Mouse (Mus musculus): ENCODE measurements around the gene Olfm2. TPM values are rescaled to one million over a fixed set of nuclear protein-coding genes. Genes with fewer than 3 reads are reported as not detected.
A peak's percentile ranks its signal among the peaks of the same experiment; 100 is the strongest.

Olfm2 gene
- polyA plus RNA-seq, 1 experiment, result 4.4 TPM

DNA sequence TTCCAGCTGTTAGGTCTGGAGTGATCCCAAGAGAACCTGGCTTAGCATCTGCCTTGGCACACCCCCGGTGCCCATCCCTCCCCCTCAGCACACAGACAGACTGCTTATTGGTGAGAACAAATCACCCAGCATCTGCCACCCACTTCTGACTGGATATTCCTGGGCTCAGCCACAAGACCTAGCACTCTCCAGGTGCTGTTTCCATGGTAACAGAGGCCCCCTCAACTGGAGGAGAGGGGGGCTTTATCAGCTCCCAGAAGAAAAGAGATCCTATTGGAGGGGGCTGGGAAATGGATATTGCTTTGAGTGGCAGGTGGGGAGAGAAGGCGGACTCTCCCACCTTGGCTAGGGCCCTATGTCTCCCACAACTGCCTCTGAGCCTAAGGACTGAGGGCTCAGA is 82.2 kb downstream of the Olfm2 start:
- Histone ChIP-seq H3K36me3 (ENCODE audit: control insufficient read depth, insufficient read depth, low read length, poor library complexity, severe bottlenecking) (peaks cover 26% of the 10 kb centered on the region), H3K4me1 (ENCODE audit: control insufficient read depth, insufficient read depth, low read length) (peaks cover 6% of the 10 kb centered on the region), H3K4me3 (ENCODE audit: low read depth, low read length) (no peak overlapping the region), H3K9ac (ENCODE audit: low read depth, poor library complexity, severe bottlenecking) (no peak overlapping the region), H3K27me3 (ENCODE audit: control insufficient read depth, insufficient read depth, low read length, poor library complexity, severe bottlenecking) (no peaks in the 10 kb centered on the region), H3K9me3 (replicated peaks; ENCODE audit: control insufficient read depth, insufficient read depth, low read length, poor library complexity, severe bottlenecking) (no peaks in the 10 kb centered on the region), H3K27ac (ENCODE audit: insufficient read depth, low read length) (no peak overlapping the region)
- TF ChIP-seq CTCF (IDR thresholded peaks at IDR 0.05; ENCODE audit: low read depth, low read length), result no peak
- TF ChIP-seq EP300 (IDR thresholded peaks at IDR 0.05; ENCODE audit: insufficient read depth, low read depth, low read length), result no peak
- TF ChIP-seq POLR2A (IDR thresholded peaks at IDR 0.05; ENCODE audit: insufficient read depth, low read length), result no peak

DNA sequence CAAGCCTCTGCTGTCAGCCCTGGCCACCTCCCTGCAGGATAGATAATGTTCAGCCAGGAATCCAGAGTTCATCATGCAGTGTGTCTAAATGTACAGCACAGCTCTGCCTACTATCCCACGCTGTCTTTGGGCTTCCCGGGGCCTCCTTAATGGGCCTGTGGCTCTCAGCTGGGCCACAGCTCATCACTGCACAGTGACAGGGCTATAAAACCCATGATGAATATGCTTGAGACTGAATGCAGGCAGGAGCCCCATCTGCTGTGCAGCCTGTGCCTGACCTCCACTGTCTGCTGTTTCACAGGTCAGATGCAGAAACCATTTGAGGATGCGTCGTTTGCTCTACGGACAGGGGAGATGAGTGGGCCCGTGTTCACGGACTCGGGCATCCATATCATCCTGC is 83.3 kb downstream of the Olfm2 start:
- H3K36me3 ChIP-seq (ENCODE audit: control insufficient read depth, insufficient read depth, low read length, poor library complexity, severe bottlenecking), result peaks cover 30% of the 10 kb centered on the region

DNA sequence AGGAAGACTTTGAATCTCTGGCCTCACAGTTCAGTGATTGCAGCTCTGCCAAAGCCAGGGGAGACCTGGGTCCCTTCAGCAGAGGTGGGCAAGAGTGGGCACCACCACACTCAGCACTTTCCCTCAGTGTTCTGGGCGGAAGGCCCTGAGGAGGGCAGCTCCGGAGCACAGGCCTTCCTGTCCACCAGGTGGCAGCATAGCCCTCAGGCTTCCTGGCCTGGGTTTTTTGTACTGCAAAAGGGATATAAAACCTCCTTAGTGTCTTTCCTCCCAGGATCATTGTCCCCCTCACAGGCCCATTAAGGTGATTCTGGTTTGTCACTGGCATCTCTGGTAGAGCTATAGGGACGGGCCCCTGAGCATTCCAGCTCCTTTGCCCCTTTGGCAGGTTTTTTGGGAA is 83.8 kb downstream of the Olfm2 start:
- Histone ChIP-seq H3K27ac (ENCODE audit: insufficient read depth, low read length) (no peak overlapping the region), H3K9me3 (replicated peaks; ENCODE audit: control insufficient read depth, insufficient read depth, low read length, poor library complexity, severe bottlenecking) (no peaks in the 10 kb centered on the region), H3K9ac (ENCODE audit: low read depth, poor library complexity, severe bottlenecking) (no peak overlapping the region), H3K27me3 (ENCODE audit: control insufficient read depth, insufficient read depth, low read length, poor library complexity, severe bottlenecking) (no peaks in the 10 kb centered on the region), H3K4me1 (ENCODE audit: control insufficient read depth, insufficient read depth, low read length) (peaks cover 6% of the 10 kb centered on the region), H3K4me3 (ENCODE audit: low read depth, low read length) (no peak overlapping the region), H3K36me3 (ENCODE audit: control insufficient read depth, insufficient read depth, low read length, poor library complexity, severe bottlenecking) (peaks cover 35% of the 10 kb centered on the region)
- TF ChIP-seq CTCF (IDR thresholded peaks at IDR 0.05; ENCODE audit: low read depth, low read length) (peak; percentile 82), POLR2A (IDR thresholded peaks at IDR 0.05; ENCODE audit: insufficient read depth, low read length) (no peak)

More for the DNA sequence above, 83.3 kb downstream of the Olfm2 start:
- Histone ChIP-seq H3K4me3 (ENCODE audit: low read depth, low read length) (no peak overlapping the region), H3K27ac (ENCODE audit: insufficient read depth, low read length) (no peak overlapping the region), H3K4me1 (ENCODE audit: control insufficient read depth, insufficient read depth, low read length) (peaks cover 6% of the 10 kb centered on the region), H3K9ac (ENCODE audit: low read depth, poor library complexity, severe bottlenecking) (no peak overlapping the region), H3K9me3 (replicated peaks; ENCODE audit: control insufficient read depth, insufficient read depth, low read length, poor library complexity, severe bottlenecking) (no peaks in the 10 kb centered on the region), H3K27me3 (ENCODE audit: control insufficient read depth, insufficient read depth, low read length, poor library complexity, severe bottlenecking) (no peaks in the 10 kb centered on the region)
- TF ChIP-seq EP300 (IDR thresholded peaks at IDR 0.05; ENCODE audit: insufficient read depth, low read depth, low read length) (no peak), POLR2A (IDR thresholded peaks at IDR 0.05; ENCODE audit: insufficient read depth, low read length) (no peak), CTCF (IDR thresholded peaks at IDR 0.05; ENCODE audit: low read depth, low read length) (no peak)

DNA sequence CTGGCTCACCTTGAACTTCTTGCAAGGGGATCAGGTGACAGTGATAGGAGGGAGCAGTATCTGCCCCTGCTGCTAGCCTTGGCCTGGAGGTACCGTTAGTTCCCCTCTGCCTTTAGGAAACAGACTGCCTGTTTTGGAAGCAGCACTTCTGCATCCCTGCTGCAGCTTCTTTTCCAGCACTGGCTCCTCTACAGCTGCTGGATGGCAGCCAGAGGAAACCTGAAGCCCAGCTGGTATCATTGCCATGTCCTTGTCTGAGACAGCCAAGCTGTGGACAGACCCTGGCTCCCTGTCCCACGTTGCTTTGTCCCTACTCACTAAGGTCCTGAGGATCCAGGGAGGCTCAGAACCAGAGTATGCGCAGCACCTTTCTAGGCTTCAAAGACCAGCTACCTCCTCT is 88.6 kb downstream of the Olfm2 start:
- no peak overlapping the region for H3K4me3 ChIP-seq (ENCODE audit: low read depth, low read length)
- no peaks in the 10 kb centered on the region for H3K4me1 ChIP-seq (ENCODE audit: control insufficient read depth, insufficient read depth, low read length)
- no peak overlapping the region for H3K27ac ChIP-seq (ENCODE audit: insufficient read depth, low read length)
- H3K9ac ChIP-seq (ENCODE audit: low read depth, poor library complexity, severe bottlenecking), result no peak overlapping the region
- TF ChIP-seq EP300 (IDR thresholded peaks at IDR 0.05; ENCODE audit: insufficient read depth, low read depth, low read length), result no peak
- no peak for TF ChIP-seq POLR2A (IDR thresholded peaks at IDR 0.05; ENCODE audit: insufficient read depth, low read length)
- no peak for TF ChIP-seq CTCF (IDR thresholded peaks at IDR 0.05; ENCODE audit: low read depth, low read length)
- H3K36me3 ChIP-seq (ENCODE audit: control insufficient read depth, insufficient read depth, low read length, poor library complexity, severe bottlenecking), result peaks cover 52% of the 10 kb centered on the region
- H3K9me3 ChIP-seq (replicated peaks; ENCODE audit: control insufficient read depth, insufficient read depth, low read length, poor library complexity, severe bottlenecking), result no peaks in the 10 kb centered on the region
- H3K27me3 ChIP-seq (ENCODE audit: control insufficient read depth, insufficient read depth, low read length, poor library complexity, severe bottlenecking), result no peaks in the 10 kb centered on the region

DNA sequence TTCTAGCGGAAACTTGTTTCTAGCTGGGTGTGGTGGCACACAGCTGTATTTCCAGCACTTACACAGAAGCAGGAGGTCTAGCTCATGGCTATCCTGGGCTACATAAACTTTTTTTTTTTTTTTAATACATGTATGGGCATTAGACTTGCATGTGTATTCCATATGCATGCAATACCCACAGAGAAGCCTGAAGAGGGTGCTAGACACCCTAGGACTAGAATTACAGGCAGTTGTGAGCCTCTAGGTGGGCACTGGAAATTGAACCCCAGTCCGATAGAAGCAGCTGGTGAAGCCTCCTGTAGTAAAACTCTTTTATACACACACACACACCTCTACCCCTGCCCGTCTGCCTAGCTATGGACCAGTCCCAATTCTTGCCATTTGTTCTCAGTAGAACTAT is 92.3 kb downstream of the Olfm2 start:
- no peak overlapping the region for H3K4me3 ChIP-seq (ENCODE audit: low read depth, low read length)
- peaks cover 39% of the 10 kb centered on the region for H3K36me3 ChIP-seq (ENCODE audit: control insufficient read depth, insufficient read depth, low read length, poor library complexity, severe bottlenecking)
- no peak overlapping the region for H3K9ac ChIP-seq (ENCODE audit: low read depth, poor library complexity, severe bottlenecking)
- no peaks in the 10 kb centered on the region for H3K9me3 ChIP-seq (replicated peaks; ENCODE audit: control insufficient read depth, insufficient read depth, low read length, poor library complexity, severe bottlenecking)
- TF ChIP-seq EP300 (IDR thresholded peaks at IDR 0.05; ENCODE audit: insufficient read depth, low read depth, low read length) (no peak), POLR2A (IDR thresholded peaks at IDR 0.05; ENCODE audit: insufficient read depth, low read length) (no peak), CTCF (IDR thresholded peaks at IDR 0.05; ENCODE audit: low read depth, low read length) (no peak)
- no peak overlapping the region for H3K27ac ChIP-seq (ENCODE audit: insufficient read depth, low read length)
- no peaks in the 10 kb centered on the region for H3K27me3 ChIP-seq (ENCODE audit: control insufficient read depth, insufficient read depth, low read length, poor library complexity, severe bottlenecking)
- no peaks in the 10 kb centered on the region for H3K4me1 ChIP-seq (ENCODE audit: control insufficient read depth, insufficient read depth, low read length)

DNA sequence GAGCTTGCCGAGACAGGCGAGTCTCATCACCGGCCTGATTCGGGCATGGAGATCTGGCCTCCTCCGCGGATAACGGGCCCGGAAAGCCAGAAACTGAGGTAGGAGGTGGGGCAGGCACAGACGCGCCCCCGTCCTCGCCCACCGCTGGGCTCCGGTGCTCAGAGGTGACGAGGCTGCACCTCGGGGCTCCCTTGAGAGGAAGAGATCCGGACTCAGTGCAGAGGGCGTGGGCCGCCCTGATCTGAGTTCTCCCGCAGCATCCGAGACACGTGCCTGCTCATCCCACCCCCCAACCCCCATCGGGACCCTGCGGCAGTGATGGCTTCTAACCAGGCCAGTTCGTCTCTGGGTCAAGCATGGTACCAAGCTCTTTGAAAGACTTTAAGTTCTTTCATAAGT is 93.9 kb downstream of the Olfm2 start:
- Histone ChIP-seq H3K4me3 (ENCODE audit: low read depth, low read length) (peak overlapping the region; percentile 83), H3K4me1 (ENCODE audit: control insufficient read depth, insufficient read depth, low read length) (no peaks in the 10 kb centered on the region), H3K27ac (ENCODE audit: insufficient read depth, low read length) (no peak overlapping the region), H3K27me3 (ENCODE audit: control insufficient read depth, insufficient read depth, low read length, poor library complexity, severe bottlenecking) (no peaks in the 10 kb centered on the region), H3K36me3 (ENCODE audit: control insufficient read depth, insufficient read depth, low read length, poor library complexity, severe bottlenecking) (peaks cover 29% of the 10 kb centered on the region), H3K9me3 (replicated peaks; ENCODE audit: control insufficient read depth, insufficient read depth, low read length, poor library complexity, severe bottlenecking) (no peaks in the 10 kb centered on the region), H3K9ac (ENCODE audit: low read depth, poor library complexity, severe bottlenecking) (peak overlapping the region; percentile 82)
- TF ChIP-seq EP300 (IDR thresholded peaks at IDR 0.05; ENCODE audit: insufficient read depth, low read depth, low read length) (no peak), POLR2A (IDR thresholded peaks at IDR 0.05; ENCODE audit: insufficient read depth, low read length) (no peak), CTCF (IDR thresholded peaks at IDR 0.05; ENCODE audit: low read depth, low read length) (no peak)
